Comparison of ENCODE assay signal across 9 mouse cellular contexts in genomic region chr6:7472366-7473026, GRCm38 (mm10).
DNase-seq lines count a peak whose midpoint lies in the region; ATAC-seq lines count a peak whose summit lies in the region.
"Had no signal": no experiment of that assay in that cellular context is flagged by ENCODE, and none has a peak within 500 bp of the region (broad histone marks: within the 10 kb centered on the region; RNA-seq: fewer than 3 reads in every experiment).

No protein-coding gene starts in this region.

- ATAC-seq in heart, embryonic 11.5 days (replicated peaks; ENCODE audit: insufficient number of reproducible peaks, low FRiP score, low TSS enrichment): no peak

- no peaks in the 10 kb centered on the region for H3K4me1 ChIP-seq in heart, embryonic 11.5 days (ENCODE audit: control insufficient read depth, insufficient read depth, low read length)
- H3K4me1 ChIP-seq: limb, embryonic 12.5 days had no signal

- H3K4me2 ChIP-seq in heart, embryonic 11.5 days: no peak overlapping the region
- H3K4me2 ChIP-seq: limb, embryonic 12.5 days had no signal

- no peaks in the 10 kb centered on the region for H3K27me3 ChIP-seq in heart, embryonic 11.5 days (ENCODE audit: control insufficient read depth, insufficient read depth, low read length)
- H3K27me3 ChIP-seq: limb, embryonic 12.5 days had no signal

- no peak overlapping the region for H3K9ac ChIP-seq in heart, embryonic 11.5 days (ENCODE audit: low read depth, low read length)
- H3K9ac ChIP-seq: limb, embryonic 12.5 days had no signal

- H3K36me3 ChIP-seq in heart, embryonic 11.5 days (ENCODE audit: control insufficient read depth, insufficient read depth, low read length): no peaks in the 10 kb centered on the region
- H3K36me3 ChIP-seq: limb, embryonic 12.5 days had no signal

- peak; percentile 7 to 12 for DNase-seq in heart, adult 18-20 months
- peak; percentile 3 to 13 for DNase-seq in right cerebral cortex, adult 2 months (ENCODE audit: low spot score in 2 of 2)
- no peak for DNase-seq in right cerebral cortex, postnatal 25 days
- peak; percentile 84 to 90 for DNase-seq in cerebellum, postnatal 25 days
- peak; percentile 26 for DNase-seq in right cerebral cortex, postnatal 4 days
- no peak for DNase-seq in embryo, embryonic 10 days (ENCODE audit: low spot score)
- DNase-seq in lung, postnatal 25 days (ENCODE audit: low spot score): no peak

- H3K9me3 ChIP-seq in heart, embryonic 11.5 days (replicated peaks; ENCODE audit: control insufficient read depth, low read length): no peaks in the 10 kb centered on the region
- H3K9me3 ChIP-seq: limb, embryonic 12.5 days had no signal

- no peak overlapping the region for H3K4me3 ChIP-seq in heart, embryonic 11.5 days (ENCODE audit: low read depth, low read length)
- H3K4me3 ChIP-seq: limb, embryonic 12.5 days had no signal

- 43% methylated on average over 7 of the region's 7 CpGs for WGBS in heart, embryonic 11.5 days (ENCODE audit: insufficient replicate concordance)

- no peak overlapping the region for H3K27ac ChIP-seq in heart, embryonic 11.5 days (ENCODE audit: low read depth, low read length)
- H3K27ac ChIP-seq: limb, embryonic 12.5 days had no signal

Comparison
In these comparisons a context has a peak if more than half of its experiments do, and no peak if none do; other contexts are left out.
1. DNase-seq: peak in heart, adult 18-20 months (2 of 2), right cerebral cortex, adult 2 months (2 of 2), cerebellum, postnatal 25 days (2 of 2) and right cerebral cortex, postnatal 4 days (single experiment); none in right cerebral cortex, postnatal 25 days (single experiment), embryo, embryonic 10 days (single experiment) and lung, postnatal 25 days (single experiment).